Mouse (Mus musculus): ENCODE data around the gene Ksr1.

- TF ChIP-seq CTCF (IDR thresholded peaks at IDR 0.05; ENCODE audit: extremely low read depth, insufficient read length, insufficient replicate concordance, low read depth, low read length) (no peak), POLR2A (IDR thresholded peaks at IDR 0.05; ENCODE audit: low read depth, low read length) (no peak)
These were observed 5.7 kb upstream of the Ksr1 start for GRCm38 (mm10) chr11:79151874-79152273.
